In the genomic region with DNA sequence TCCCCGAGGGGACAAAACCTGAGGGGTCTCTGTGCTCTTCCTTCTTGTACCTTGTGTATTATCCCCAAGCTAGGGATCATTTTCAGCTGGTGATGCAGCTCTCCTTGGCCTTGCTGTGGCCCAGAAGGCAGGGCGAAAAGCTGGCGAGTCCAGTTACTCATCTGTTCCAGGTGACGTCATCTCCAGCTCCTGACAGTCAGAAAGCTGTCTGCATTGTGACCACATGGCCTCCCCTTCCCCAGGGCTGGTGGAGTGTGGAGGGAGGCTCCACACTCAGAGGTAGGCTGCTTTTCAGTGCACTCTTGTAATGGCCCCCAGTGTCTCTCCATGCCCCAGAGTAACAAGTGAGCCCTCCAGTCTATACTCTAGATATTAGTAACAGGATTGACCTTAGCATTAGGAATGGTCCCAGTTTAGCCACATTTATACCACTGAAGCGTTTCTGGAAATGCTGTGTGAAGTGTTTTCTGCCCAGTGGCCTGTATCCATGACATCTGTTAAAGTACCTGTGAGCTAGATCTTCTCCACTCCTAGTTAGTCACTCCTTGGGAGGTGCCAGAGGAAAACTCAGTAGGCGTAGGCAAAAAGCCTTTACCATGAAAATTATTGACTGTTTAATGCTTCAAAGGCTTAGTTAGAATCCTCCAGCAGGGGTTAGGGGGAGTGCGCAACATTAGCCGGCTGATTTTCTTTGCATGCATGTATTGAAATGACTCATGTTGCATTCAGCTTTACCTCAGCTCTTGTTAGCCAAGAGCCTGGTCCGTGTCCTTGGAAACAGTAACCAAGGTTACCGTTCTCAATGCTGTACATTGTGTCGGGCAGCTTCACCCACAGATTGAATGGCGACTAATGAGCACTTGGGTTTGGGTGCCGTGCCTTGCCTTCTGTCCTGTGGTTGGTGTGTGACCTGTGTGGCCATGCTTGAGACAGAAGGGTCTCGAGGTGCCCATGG, we compare ENCODE assay signal across 8 mouse cellular contexts. TPM values are rescaled to one million over a fixed set of nuclear protein-coding genes. Genes with fewer than 3 reads are reported as not detected.
A peak's percentile ranks its signal among the peaks of the same experiment; 100 is the strongest.
DNase-seq lines count a peak whose midpoint lies in the region; ATAC-seq and TF ChIP-seq lines count a peak whose summit lies in the region.

No protein-coding gene starts in this region.

- H3K27ac ChIP-seq in forebrain, embryonic 14.5 days (ENCODE audit: low read depth, low read length) = peak overlapping the region; percentile 89
- H3K27ac ChIP-seq in olfactory bulb, adult 2 months (ENCODE audit: insufficient read depth, low read depth, low read length) = peak overlapping the region; percentile 91

- no peak for TF ChIP-seq POLR2A in olfactory bulb, adult 2 months (IDR thresholded peaks at IDR 0.05; ENCODE audit: insufficient read depth, low read depth, low read length)

- peak; percentile 92 for ATAC-seq in forebrain, embryonic 14.5 days
- no peak for ATAC-seq in megakaryocyte-erythroid progenitor cell, adult 5-6 weeks (replicated peaks; ENCODE audit: low FRiP score, low TSS enrichment, poor library complexity, severe bottlenecking)

- H3K27me3 ChIP-seq in forebrain, embryonic 14.5 days (replicated peaks; ENCODE audit: control insufficient read depth, insufficient read depth, low read length) = no peaks in the 10 kb centered on the region

- no peak overlapping the region for H3K4me3 ChIP-seq in forebrain, embryonic 14.5 days (ENCODE audit: low read depth, low read length)
- H3K4me3 ChIP-seq in olfactory bulb, adult 2 months (ENCODE audit: insufficient read depth, low read depth, low read length) = no peak overlapping the region

- peak overlapping the region; percentile 0; the same call in 1 of the 2 replicates for H3K9ac ChIP-seq in forebrain, embryonic 14.5 days (ENCODE audit: low read length)

- peaks cover 37% of the 10 kb centered on the region for H3K36me3 ChIP-seq in forebrain, embryonic 14.5 days (ENCODE audit: control insufficient read depth, insufficient read depth, low read length)

- H3K9me3 ChIP-seq in forebrain, embryonic 14.5 days (replicated peaks; ENCODE audit: control insufficient read depth, low read length) = no peaks in the 10 kb centered on the region

- DNase-seq in cerebellum, postnatal 14 days = peak; percentile 54 to 68
- DNase-seq in cerebellum, adult 8-10 months = no peak
- DNase-seq in adipocyte (ENCODE audit: low spot score) = peak; percentile 27
- DNase-seq in forebrain, embryonic 14.5 days (ENCODE audit: low spot score) = peak; percentile 97
- DNase-seq in left cerebral cortex, adult 11 months (ENCODE audit: low spot score) = peak; percentile 78
- DNase-seq in urinary bladder, postnatal 14 days (ENCODE audit: low spot score) = no peak

- WGBS in forebrain, embryonic 14.5 days = 11% methylated on average over 14 of the region's 14 CpGs
- 25% methylated on average over 14 of the region's 14 CpGs for WGBS in olfactory bulb, adult 2 months

- peaks cover 31% of the 10 kb centered on the region for H3K4me1 ChIP-seq in forebrain, embryonic 14.5 days (ENCODE audit: control insufficient read depth, insufficient read depth, low read length)
- peaks cover 21% of the 10 kb centered on the region for H3K4me1 ChIP-seq in olfactory bulb, adult 2 months (ENCODE audit: control insufficient read depth, insufficient read depth, low read length)

- TF ChIP-seq CTCF in olfactory bulb, adult 2 months (IDR thresholded peaks at IDR 0.05; ENCODE audit: insufficient read depth, low read depth, low read length) = no peak

- peak overlapping the region; percentile 18; the same call in 1 of the 2 replicates for H3K4me2 ChIP-seq in forebrain, embryonic 14.5 days (ENCODE audit: low read length)

RNA-seq across cellular contexts. Expression of a gene that starts 26.0 kb away (rescaled TPM):
- polyA plus RNA-seq in forebrain, embryonic 14.5 days (2014; fragmentation: Nextera tagmentation; extraction: Ambion mirVana) = 33.3 and 45.7 TPM in 2 replicates
- polyA plus RNA-seq in olfactory bulb, adult 2 months (2012; ENCODE audit: insufficient read depth, insufficient read length, low replicate concordance, missing spikeins) = not detected in 2 replicates
- not detected in 2 replicates for total RNA-seq in megakaryocyte-erythroid progenitor cell, adult 5-6 weeks (2014; fragmentation: Nextera tagmentation)
- total RNA-seq in megakaryocyte-erythroid progenitor cell, adult 5-6 weeks (2017) = not detected in 2 replicates

Comparison
In these comparisons a context has a peak if more than half of its experiments do, and no peak if none do; other contexts are left out.
1. DNase-seq: peak in cerebellum, postnatal 14 days (2 of 2), adipocyte (single experiment), forebrain, embryonic 14.5 days (single experiment) and left cerebral cortex, adult 11 months (single experiment); none in cerebellum, adult 8-10 months (single experiment) and urinary bladder, postnatal 14 days (single experiment).
2. RNA of a gene that starts 26.0 kb away (polyA plus RNA-seq): 33.3 to 45.7 TPM in forebrain, embryonic 14.5 days; not detected in olfactory bulb, adult 2 months; every median in the first group is over 10 times any median in the second.